ENCODE assay signal across 8 mouse cellular contexts in genomic region chr17:71616319-71617032, GRCm38 (mm10). TPM values are rescaled to one million over a fixed set of nuclear protein-coding genes. Genes with fewer than 3 reads are reported as not detected.
DNase-seq lines count a peak whose midpoint lies in the region; ATAC-seq and TF ChIP-seq lines count a peak whose summit lies in the region.

No protein-coding gene starts in this region.

- intact Hi-C loops in heart, adult 2 months (cut with DNase I), result loop anchor here (5.0 to 10.0 kb wide), 2 partner anchors 64 to 142 kb away; partner anchors contain the start of genes Smchd1 and Spdya

- H3K9ac ChIP-seq in heart, adult 2 months (ENCODE audit: low read depth, low read length), result peak overlapping the region; percentile 86
- H3K9ac ChIP-seq in stomach, postnatal 0 days (ENCODE audit: low read length), result peak overlapping the region; percentile 95

- H3K4me1 ChIP-seq in heart, adult 2 months (ENCODE audit: control insufficient read depth, insufficient read depth, low read length), result peaks cover 5% of the 10 kb centered on the region
- no peaks in the 10 kb centered on the region for H3K4me1 ChIP-seq in stomach, postnatal 0 days (replicated peaks; ENCODE audit: control insufficient read depth, insufficient read depth)

- H3K27me3 ChIP-seq in heart, adult 2 months (ENCODE audit: control insufficient read depth, insufficient read depth, low read length), result no peaks in the 10 kb centered on the region
- no peaks in the 10 kb centered on the region for H3K27me3 ChIP-seq in stomach, postnatal 0 days (ENCODE audit: control insufficient read depth, insufficient read depth, low read length)

- peak overlapping the region; percentile 88 for H3K4me2 ChIP-seq in stomach, postnatal 0 days (replicated peaks; ENCODE audit: low read depth)

- peaks cover 5% of the 10 kb centered on the region for H3K36me3 ChIP-seq in heart, adult 2 months (ENCODE audit: control insufficient read depth, insufficient read depth, low read length)
- no peaks in the 10 kb centered on the region for H3K36me3 ChIP-seq in stomach, postnatal 0 days (ENCODE audit: control insufficient read depth, insufficient read depth, low read length)

- peaks cover 6% of the 10 kb centered on the region for H3K79me2 ChIP-seq in heart, adult 2 months (replicated peaks; ENCODE audit: control insufficient read depth, insufficient read depth, low read length)

- TF ChIP-seq CTCF in heart, adult 2 months (IDR thresholded peaks at IDR 0.05), result no peak
- no peak for TF ChIP-seq CTCF in stomach, postnatal 0 days (IDR thresholded peaks at IDR 0.05; ENCODE audit: low read depth)

- TF ChIP-seq EP300 in heart, adult 2 months (IDR thresholded peaks at IDR 0.05; ENCODE audit: insufficient read depth, low read depth, low read length), result no peak
- no peak for TF ChIP-seq EP300 in stomach, postnatal 0 days (optimal IDR thresholded peaks at IDR 0.05)

- peak overlapping the region; percentile 77 for H3K27ac ChIP-seq in heart, adult 2 months
- H3K27ac ChIP-seq in stomach, postnatal 0 days (replicated peaks), result peak overlapping the region; percentile 83

- WGBS in heart, adult 2 months, result under 1% methylated on average over 67 of the region's 73 CpGs
- WGBS in stomach, postnatal 0 days, result under 1% methylated on average over 48 of the region's 73 CpGs

- peak; percentile 92 for DNase-seq in heart, adult 11 months
- no peak for DNase-seq in heart, adult 8-10 months (ENCODE audit: low spot score)
- DNase-seq in heart, adult 2 months, result peak in 1 of 2 experiments; percentile 23
- DNase-seq in kidney, adult 9 months, result peak; percentile 19
- DNase-seq in stomach, postnatal 0 days (ENCODE audit: low spot score), result peak; percentile 32

- no peaks in the 10 kb centered on the region for H3K9me3 ChIP-seq in stomach, postnatal 0 days (ENCODE audit: control insufficient read depth, low read length)

- peak; percentile 24 for ATAC-seq in CD4-positive, CD25-positive, alpha-beta regulatory T cell, adult 4 months
- peak; percentile 24 for ATAC-seq in common myeloid progenitor, adult 5-6 weeks (replicated peaks; ENCODE audit: low read depth, poor library complexity, severe bottlenecking)
- peak; percentile 35 for ATAC-seq in megakaryocyte progenitor cell, adult 5-6 weeks (replicated peaks; ENCODE audit: poor library complexity)
- peak; percentile 82 for ATAC-seq in stomach, postnatal 0 days (ENCODE audit: low FRiP score, low TSS enrichment)

- no peak; the same call in 1 of the 2 replicates for TF ChIP-seq POLR2A in heart, adult 2 months (IDR thresholded peaks at IDR 0.05; ENCODE audit: insufficient read depth, low read depth, low read length)

- H3K4me3 ChIP-seq in heart, adult 2 months, result peak overlapping the region; percentile 79
- peak overlapping the region; percentile 100 for H3K4me3 ChIP-seq in stomach, postnatal 0 days (ENCODE audit: low read depth, low read length)

RNA-seq across cellular contexts. Expression of gene Wdr43, which starts 0.8 kb away (rescaled TPM):
- total RNA-seq in heart, adult 8-10 months (2022), result 10 to 100 TPM; 20.8 to 25.3 (median 21.5) TPM
- 100 to 1,000 TPM; 134 to 151 TPM for polyA plus RNA-seq in CD4-positive, CD25-positive, alpha-beta regulatory T cell, adult 4 months (2017; shearing (Covaris generic))
- 344 and 391 TPM in 2 replicates for total RNA-seq in common myeloid progenitor, adult 5-6 weeks (2017)
- 10 to 100 TPM; 19.1 to 21.9 TPM for total RNA-seq in heart, adult 2 months (2021)
- 8.4 and 11.1 TPM in 2 replicates for polyA plus RNA-seq in heart, adult 2 months (2012; rRNA removed)
- 127 and 140 TPM in 2 replicates for total RNA-seq in megakaryocyte progenitor cell, adult 5-6 weeks (2015)
- total RNA-seq in megakaryocyte progenitor cell, adult 5-6 weeks (2017), result 312 and 380 TPM in 2 replicates
- polyA plus RNA-seq in stomach, postnatal 0 days (2015; fragmentation: Nextera tagmentation; extraction: Ambion mirVana), result 28.0 and 30.6 TPM in 2 replicates

RNA-seq across cellular contexts. Expression of gene Togaram2, which starts 56.6 kb away (rescaled TPM):
- total RNA-seq in heart, adult 8-10 months (2022), result 1 to 10 TPM; 5.4 to 6.7 (median 5.6) TPM
- not detected for polyA plus RNA-seq in CD4-positive, CD25-positive, alpha-beta regulatory T cell, adult 4 months (2017; shearing (Covaris generic))
- total RNA-seq in common myeloid progenitor, adult 5-6 weeks (2017), result not detected in 2 replicates
- 1 to 10 TPM; 5.4 to 5.5 TPM for total RNA-seq in heart, adult 2 months (2021)
- polyA plus RNA-seq in heart, adult 2 months (2012; rRNA removed), result 5.3 and 5.9 TPM in 2 replicates
- not detected in 2 replicates for total RNA-seq in megakaryocyte progenitor cell, adult 5-6 weeks (2015)
- 0.03 TPM in 1 of 2 replicates, not detected in the other for total RNA-seq in megakaryocyte progenitor cell, adult 5-6 weeks (2017)
- polyA plus RNA-seq in stomach, postnatal 0 days (2015; fragmentation: Nextera tagmentation; extraction: Ambion mirVana), result 0.55 and 0.68 TPM in 2 replicates

Comparison
In these comparisons a context has a peak if more than half of its experiments do, and no peak if none do; other contexts are left out.
1. ATAC-seq: peak in every context shown above with its lines; median percentile 82 in stomach, postnatal 0 days; 35 in megakaryocyte progenitor cell, adult 5-6 weeks; 24 in CD4-positive, CD25-positive, alpha-beta regulatory T cell, adult 4 months; 24 in common myeloid progenitor, adult 5-6 weeks.
2. RNA of gene Wdr43, which starts 0.8 kb away (total RNA-seq): 344 to 391 TPM in common myeloid progenitor, adult 5-6 weeks and 127 to 380 TPM in megakaryocyte progenitor cell, adult 5-6 weeks; 20.8 to 25.3 TPM in heart, adult 8-10 months and 19.1 to 21.9 TPM in heart, adult 2 months; every median in the first group is over 4 times any median in the second.